Mouse (Mus musculus) right cerebral cortex, postnatal 25 days (tissue): ENCODE results near the gene Dnah2.

Experiments used
- DNase-seq: peaks from one replicate; pipeline ENCODE4 v3.0.0; 2022

The Dnah2 gene

DNA sequence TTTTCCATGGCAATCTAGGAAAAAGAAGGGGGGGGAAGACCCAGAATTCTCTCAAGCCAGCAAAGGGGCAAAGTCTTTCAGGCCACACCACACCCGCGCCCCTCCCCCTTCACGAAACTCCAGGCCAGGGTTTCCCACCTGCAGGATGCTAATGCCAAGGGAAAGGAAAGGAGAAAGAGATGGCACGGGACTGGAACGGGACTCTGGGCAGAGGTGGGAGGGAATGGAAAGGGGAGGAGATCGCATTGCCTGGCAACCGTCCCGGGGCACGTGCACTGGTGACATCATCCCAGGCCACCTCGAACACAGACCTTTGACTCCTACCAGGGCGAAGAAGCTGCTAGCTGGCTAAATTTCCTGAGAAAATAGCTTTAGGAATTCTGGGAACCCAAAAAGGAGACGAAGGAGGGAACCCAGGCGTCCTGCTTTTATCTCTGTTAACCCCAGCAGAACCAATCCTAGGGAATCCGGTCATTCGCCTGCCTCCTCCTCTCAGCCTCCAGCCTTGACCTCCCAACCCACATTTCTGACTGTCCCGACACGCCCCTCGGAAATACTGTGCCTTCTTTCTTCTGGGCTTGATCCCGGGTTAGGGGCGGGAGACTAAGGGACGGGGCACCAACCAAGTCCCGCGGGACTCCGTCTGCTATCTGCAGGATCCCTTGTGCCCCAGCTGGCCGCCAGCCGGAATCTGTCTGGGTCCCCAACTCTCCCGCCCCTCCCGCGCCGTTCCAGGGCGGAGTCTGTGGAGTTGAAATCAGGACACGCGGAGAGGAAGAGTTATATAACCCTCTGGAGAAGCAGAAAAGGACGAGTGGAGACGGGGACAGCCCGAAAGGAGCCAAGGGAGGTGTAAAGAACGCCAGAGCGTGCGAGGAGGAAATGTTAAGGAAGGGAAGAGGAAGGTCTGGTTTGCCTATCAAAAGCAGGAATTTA lies 131.2 kb downstream of the Dnah2 start:
- DNase-seq: peak; percentile 87

DNA sequence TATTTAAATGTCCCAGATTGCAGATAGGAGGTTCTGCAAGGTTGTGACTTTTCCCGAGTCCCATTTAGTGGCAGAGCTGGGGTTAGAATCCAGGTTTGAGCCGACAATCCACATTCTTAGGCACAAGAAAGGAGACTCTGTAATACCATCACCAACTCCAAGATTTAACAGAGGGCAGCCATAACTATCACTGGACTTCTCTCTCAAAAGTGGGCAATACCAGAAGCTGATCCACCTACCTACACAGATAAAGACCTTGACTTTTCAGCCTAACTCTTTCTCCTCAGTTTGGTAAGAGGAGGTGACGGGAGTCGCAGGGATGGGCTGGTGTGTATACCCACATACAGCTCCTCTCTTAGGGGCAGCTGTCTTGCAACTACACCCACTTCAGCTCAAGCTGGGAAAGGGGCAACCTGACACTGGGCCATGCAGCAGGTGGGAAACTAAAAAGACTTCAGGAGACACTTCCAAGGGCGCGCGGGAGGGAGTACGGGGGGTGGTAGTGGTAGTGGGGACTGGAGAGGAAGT lies 131.9 kb downstream of the Dnah2 start:
- DNase-seq: no peak

DNA sequence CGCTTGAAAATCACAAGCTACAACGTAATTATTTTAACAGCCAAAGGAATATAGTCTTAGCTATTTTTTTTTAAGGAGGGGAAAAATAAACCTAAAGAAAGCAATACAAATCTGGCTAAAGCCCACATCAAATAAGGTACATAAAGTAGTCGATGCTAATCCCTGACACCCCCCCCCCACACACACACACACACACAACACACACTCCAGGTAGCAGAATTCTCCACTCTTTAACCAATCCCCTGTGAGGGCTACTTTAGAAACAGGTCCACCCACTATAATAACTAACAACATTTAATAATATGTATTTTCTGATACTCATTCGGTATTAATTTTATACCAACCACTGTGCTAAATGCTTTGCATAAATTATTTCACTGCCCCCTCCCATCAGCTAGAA lies 132.4 kb downstream of the Dnah2 start:
- DNase-seq: no peak

DNA sequence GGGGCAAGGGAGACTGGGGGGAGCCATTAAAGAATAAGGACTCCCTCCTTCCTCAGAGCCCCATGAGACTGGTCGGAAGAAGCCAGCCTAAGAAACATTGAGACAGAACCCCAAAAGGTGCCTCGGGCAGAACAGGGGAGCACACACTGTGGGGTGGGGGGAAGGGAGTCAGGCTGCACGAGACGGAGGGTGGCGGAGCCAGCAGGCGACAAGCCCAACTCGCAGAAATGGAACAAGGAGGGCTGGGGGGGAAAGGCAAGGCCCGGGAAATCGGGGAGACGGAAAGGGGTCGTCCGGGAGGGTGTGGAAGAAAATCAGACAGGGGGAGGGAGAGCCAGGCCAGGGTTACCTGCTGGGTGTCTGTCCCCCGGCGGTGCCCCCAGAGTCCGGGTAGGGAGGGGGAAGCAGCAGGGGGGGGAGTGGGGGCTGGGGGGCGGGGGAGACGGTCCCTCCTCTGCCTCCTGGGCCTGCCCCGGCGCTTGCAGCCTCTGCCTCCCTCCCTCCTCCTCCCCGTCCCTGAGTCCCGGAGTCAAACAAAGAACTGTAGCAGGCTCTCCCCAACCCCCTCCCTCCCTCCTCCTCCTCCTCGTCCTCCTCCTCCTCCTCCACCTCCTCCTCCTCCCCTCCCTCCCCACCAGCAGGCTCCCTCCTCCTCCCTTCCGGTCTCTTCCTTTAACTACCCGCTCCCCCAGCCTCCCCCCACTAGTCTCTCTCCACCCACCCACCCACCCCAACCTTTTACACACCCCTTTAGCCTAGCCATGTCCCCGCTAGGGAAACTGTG lies 133.1 kb downstream of the Dnah2 start:
- DNase-seq: no peak

DNA sequence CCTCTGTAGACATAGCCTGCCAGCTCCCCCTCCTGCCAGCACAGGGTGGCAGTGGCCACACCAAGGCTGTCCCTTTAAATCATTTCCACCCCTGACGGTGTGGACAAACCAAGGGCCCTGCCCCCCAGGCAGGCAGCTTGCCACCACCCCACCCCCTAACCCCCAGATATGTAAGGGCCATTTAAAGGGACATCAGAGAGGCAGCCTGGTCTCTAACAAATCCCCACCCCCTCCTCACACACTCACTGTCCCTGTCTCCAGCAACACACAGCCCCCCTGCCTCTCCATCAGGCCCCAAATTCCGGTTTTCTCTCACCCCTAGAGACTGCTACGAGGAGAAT lies 133.6 kb downstream of the Dnah2 start:
- DNase-seq: no peak

DNA sequence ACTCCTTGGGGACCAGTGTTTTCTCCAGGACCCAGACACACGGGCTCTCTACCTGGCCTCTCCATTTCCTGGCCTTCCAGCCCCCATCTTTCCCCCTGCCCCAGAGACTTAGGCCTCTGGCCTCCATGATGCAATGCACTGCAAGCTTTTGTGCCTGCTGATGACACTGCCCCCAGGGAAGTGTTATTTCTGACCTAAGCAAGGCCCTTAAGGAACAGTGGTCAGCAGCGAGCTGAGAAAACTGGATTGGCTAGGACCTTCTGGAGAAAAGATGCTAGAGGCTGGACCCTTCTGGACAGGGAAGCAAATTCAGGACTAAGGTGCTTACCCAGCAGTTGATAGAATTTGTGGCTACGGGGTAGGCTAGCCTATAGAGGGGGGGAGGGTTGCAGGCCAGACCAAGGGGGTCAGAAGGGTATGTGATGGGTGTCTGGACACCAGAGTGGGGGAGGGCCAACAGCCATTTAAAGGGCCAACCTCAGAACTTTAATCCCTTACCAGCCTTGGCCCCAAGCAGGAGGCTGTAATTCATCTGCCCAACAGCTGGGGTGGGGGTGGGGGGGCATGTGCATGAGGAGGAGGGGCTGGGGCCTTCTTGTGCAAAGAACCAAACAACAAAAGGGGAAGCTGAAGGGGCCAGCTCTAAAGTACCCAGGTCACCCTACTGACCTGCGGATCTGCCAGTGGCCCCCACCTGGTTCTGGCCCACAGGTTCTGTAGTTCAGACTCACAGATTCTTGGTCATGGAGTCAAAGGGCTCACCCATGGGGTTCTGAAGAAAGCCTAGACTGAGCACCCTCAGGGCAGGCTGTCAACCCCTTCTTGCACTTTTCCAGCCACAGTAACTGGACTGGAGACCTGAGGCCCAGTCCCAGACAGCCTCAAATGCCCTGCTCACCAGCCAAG lies 134.2 kb downstream of the Dnah2 start:
- DNase-seq: no peak

DNA sequence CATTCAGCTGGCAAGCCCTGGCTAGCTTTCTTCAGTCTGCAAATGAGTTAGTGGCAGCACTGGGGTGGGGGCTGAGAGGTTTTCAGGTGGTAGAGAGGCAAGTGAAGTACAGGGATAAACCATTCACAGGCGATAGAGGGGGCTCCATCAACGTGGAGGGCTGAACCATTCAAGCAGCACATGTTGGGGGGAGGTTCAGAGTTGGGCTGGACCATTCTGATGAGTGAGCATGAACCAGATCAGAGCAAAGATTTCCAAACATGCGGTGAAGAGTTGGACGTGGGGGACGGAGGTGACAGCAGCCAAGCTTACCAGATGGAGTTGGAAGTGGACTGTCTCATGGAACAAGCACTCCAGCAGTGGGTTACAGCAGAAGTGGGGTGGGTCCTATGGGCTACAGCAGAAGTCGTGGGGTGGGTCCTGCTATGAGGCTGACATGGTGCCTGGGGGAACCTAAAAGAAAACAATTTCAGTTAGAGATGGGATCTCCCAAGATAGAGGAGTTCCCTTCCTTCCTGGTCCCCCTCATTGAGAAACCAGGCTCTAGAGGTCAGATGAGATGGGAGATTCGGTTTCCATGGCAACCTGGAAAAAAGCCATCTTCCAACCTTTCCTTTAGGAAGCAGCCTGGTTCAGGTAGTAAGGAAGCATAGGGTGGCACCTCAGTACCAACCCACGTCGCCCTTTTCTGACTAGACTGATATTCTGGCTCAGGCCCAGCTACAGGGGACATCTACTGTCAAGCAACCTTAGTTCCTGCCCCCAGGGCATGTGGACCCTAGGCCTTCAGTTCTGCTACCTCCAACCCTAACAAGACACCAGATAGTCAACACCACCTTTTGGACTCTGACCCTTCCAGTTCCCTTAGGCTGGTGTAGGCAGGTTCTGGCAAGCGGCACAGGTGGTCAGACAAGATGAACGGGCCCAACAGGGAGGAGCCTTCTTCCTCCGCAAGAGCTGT lies 135.4 kb downstream of the Dnah2 start, which contains the start of gene Kdm6b:
Gene Kdm6b (minus strand): TSS at position 455 of the 961 bp plus-strand sequence.
- no peak for DNase-seq

DNA sequence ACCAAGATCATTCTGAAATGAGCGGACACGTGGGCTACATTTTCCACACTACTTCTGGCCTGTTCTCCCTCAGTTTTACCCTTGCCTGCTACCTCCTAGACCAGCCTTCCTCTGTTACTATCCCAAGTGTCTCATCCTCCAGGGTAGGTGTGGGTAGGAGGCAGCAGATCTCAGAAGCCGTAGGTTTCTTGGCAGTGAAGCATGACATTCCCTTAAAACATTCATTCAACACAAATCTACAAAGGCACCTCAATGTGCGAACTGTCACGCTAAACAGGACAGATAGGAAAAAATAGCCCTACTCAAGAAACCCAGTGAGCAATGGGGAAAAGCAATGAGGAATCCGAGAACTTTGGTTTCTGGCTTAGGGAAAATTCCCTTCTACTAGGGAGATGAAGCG lies 136.4 kb downstream of the Dnah2 start:
- no peak for DNase-seq

DNA sequence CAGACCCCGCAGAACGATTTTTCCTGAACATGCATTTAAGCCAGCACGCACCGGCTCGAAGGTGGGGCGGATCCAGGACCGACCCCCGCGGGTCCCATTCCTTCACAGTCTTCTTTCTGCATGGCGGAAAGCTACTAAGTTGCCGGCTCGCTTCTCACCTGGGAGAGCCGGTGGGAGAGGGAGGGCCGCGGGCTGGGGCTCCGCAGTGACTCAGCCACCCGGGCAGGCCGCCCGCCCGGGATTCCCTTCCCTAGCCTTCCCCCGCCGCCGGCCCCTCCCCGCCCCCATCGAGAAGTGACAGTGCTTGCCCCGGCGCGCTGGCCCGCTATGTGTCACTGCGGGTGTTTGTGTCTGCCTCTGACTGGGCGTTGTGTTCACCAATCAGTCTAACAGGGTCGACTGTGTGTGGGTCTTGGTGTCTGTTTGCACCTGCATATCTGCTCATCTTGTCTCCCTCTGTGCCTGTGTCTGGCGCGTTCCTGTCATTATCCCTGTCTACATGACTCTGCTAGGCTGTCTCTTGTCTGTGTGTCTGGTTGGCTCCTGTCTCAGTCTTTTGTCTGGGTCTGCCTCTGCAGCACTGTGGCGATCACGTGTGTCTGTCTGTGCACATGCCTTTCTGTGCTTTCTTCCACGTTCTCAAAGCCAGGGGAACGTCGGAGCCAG lies 137.2 kb downstream of the Dnah2 start:
- DNase-seq: peak; percentile 68

DNA sequence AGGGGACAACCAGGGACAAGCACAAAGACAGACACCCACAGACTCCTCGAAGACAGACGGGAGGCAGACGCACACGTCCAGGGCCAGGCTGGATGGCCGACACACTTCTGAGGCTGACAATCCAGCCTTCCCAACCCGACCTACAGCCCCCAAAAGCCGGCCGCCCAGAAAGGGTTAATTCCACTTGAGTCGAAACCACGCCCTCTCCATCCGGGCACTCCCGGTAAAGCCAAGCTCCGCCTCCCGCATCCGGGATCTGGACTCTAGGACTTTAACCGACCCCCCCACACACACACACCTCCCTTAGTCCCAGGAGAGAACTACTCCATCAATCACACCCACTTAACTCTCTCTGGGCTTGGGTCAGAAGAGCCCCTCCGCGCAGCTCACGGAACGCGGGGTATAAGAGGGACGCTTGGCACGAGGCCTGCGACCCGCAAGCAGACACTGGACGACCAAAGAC lies 137.8 kb downstream of the Dnah2 start:
- DNase-seq: peak; percentile 91

DNA sequence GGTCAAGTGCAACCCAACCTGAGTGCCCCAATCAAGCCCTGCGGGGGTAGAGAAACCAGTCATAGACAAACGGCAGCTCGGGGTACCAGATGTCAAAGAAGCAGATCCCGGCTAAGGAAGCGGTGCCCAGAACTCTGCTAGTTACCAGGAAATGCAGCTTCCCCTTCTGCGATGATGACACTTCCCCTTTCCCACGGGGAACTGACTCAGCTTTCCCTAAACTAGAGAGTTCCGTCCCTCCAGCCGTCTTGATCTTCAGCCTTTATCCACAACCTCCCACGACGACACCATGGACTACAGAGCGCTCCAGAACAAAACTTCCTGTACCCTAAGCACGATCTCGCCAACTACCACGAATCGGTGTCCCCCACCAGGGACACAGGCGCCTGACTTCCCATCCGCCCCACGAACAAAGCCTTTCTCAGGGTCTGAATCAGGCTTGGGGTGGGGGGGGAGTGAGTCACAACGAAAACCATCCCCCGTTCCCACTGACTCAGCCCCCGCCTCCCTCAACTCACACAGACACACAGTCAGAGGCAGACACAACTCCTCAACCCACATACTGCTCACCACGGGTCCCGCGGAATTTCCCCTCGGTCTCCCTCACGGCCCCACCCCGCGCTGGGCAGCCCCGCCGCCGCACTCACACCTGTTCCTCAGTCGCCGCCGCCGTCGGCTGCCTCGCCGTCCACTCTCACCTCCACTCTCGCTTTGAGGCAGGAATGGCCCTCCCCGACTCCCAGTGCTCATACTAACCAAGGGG lies 138.4 kb downstream of the Dnah2 start:
- peak; percentile 76 for DNase-seq

DNA sequence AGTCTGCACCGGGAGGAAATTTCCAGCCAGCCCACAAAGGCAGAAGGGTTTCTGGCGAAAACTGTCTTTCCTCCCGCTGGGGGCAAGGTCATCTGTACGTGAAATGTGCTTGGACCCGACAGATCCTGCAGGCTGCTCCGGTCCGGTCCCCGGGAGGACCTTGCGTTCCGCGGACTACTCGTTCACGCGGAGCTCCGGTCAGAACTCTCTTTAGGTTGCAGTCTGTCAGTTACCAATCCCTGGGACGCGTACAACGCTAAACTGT lies 138.9 kb downstream of the Dnah2 start:
- no peak for DNase-seq

DNA sequence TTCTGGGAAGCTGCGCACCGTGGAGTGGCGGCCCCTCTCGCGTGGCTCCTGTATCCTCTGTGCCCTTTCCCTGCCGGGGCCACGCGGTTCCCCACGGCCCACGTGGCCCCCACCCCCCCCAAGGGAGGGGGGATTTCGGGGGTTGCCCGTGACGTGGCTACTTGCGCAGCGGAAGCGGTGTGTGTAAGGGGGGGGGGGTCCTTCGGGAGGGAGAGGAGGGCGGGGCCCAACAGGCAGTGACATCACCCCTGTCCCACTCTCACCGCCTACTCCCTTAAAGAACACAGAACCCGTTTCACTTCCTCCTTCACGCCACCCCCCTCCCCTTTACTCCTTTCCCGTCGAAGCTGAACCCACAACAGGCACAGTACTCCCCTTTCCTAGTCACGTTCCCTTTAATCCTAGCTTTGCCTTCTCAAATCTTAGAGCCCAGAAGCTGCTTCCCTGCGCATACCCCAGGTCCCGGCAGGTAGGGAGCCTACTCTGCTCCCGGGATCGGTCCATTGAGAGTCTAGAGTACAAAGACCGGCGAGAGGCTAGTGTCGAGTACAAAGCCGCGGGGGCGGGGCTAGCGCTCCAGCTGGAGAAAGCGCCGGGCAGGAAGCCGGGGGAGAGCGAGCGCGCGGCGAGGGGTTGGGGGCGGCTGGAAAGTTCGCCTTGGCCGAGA lies 139.4 kb downstream of the Dnah2 start:
- peak; percentile 84 for DNase-seq

DNA sequence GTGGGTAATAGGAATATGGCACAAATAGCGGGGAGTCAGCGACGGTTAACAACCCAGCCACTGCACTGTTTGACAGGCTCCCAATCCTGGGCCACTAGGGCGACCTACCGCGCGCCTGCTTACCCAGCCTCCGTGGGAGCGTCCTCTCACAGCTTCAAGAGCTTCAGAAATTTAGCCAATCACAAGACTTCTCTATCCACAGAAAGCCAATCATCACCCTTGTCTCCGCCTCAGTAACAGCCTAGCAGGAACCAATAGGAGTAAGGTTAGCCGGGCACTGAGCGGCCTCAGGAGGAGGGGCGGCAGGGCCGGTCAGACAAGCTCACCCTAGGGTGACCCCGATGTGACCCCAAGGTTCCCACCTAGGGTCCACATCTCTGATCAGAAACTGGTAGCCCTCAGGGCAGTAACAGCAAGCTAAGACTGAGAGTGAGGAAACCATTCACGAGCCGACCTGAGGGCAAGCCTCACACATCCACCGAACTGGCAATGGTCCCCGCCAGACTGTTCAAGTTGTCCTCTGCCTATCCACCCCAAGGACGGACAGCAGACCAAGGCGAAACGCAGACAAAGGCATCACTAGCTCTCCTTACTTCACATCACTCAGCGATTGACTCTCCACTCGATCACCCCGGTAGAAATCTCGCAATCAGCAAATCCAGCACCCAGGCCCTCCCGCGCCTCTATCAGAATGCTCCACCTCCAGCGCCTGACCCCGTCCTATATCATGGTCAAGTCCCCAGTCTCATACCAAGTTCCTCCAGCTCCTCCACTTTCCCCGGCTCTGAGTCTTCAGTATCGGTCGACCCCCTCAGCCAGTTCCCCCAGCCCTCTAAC lies 140.2 kb downstream of the Dnah2 start:
- peak; percentile 82 for DNase-seq

DNA sequence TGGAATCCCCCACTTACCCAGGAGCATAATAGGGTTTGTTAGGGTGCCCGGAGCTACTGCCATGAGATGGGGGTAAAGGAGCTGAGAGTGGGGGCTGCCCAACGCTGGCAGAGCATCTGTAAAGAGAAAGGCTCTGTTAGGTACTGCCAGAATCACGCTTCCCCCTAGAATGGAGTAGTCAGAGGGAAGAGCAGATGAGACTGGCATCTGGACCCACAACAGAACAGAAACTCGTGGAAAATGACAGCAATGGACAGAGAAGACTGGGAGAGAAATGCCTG lies 141.2 kb downstream of the Dnah2 start:
- DNase-seq: no peak

DNA sequence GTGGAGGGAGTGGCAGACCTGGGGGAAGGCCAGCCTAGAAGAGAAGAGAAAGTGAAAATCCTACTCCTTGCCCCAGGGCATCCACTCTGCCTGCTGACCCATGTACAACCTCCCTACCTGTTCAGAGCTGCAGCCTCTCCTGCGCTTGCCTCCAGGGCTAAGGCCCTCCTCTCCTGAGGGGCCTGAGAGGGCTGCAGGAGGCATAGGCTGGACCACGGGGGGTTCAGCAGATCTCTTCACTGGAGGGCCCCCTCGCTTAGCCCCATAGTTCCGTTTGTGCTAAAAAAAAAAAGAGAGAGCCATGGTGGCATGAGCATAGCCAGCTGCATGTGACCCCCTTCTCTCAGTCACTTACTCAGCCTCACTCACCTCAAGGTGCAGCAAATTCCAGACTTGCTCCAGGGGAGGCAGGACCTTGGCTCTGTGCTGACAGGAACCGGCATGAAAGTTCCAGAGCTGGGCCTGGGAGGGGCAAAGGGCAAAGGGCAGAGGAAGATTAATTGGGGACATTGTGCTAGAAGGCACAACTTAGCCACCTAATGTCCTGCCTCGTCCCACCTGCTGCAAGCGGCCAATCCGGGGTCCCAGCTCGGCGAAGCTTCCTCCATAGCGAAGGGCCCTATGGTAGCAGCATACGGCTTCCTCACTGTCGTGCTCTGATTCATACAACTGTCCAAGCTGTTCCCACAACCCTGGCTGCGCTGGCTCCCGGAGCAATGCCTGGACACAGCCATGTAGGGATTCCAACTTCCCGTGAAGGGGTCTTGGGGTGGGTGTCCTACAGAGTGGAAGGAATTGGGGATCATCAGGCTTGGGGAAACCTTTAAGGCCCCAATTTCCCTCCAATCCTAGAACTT lies 141.8 kb downstream of the Dnah2 start:
- DNase-seq: no peak

DNA sequence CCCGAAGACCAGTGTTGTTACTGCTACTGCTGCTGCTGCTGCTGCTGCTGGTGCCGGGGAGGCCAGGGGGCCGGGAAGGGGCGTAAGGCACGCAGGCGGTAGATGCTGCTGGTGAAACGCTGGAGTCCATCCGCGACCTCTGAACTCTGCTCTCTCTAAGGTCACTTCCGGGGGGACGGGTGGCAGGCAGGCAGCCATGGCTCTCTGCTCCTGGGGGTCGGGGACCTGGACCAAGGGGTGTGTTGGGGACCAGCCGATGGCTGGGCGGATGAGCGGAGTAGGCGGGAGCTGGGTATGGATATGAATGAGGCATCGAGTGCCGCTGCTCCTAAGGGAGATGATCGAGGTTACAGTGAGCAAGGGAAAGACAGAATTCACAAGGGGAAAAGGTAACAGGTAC lies 142.6 kb downstream of the Dnah2 start:
- DNase-seq: no peak
